Mouse (Mus musculus): ENCODE data around the gene Fam131a.
A peak's percentile ranks its signal among the peaks of the same experiment; 100 is the strongest.

The Fam131a gene

DNA sequence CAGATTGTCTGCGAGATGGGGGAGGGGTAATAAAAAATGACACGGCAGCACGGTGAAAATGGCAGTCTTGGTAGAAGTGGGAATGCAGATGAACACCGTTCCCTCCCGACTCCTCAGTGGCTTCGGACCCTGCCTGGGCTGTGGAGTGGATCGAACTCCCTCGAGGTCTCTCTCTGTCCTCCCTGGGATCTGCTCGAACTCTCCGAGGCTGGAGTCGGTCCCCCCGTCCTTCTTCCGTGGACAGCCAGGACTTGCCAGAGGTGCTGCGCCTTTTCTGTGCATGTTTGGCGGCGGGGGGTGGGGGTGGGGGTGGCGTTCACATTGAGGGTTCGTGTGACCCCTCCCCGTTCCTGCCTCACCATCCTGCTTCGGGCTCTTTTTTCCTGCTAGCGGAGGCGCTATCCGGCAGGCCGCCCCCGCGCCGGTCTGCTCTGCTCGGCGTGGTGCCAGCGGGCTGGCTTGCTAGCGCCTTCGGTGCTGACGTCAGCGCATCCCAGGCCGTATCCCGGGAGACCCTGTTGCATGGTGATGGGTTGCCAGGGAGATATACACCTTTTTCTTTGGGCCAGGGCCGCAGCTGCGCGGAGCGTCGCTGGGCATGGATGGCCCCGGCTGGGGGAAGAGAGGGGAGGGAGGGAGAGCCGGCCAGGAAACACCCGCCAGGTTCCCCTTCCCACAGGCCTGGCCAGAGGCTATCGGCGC lies 2.7 kb downstream of the Fam131a start:
- DNase-seq (ENCODE audit: extremely low read depth, insufficient read length, low spot score) = no peak

DNA sequence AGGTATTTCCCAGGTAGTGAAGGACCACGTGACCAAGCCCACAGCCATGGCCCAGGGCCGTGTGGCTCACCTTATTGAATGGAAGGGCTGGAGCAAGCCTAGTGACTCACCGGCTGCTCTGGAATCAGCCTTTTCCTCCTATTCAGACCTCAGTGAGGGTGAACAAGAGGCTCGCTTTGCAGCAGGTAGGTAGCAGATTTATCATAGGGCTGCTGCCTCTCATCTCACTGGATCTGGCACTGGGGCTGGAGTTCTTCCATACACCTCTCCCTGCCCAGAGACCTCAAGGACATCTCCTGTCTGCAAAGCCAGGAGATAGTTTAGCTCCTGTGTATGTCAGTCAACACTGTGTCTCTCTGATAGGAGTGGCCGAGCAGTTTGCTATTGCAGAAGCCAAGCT lies 6.2 kb downstream of the Fam131a start:
- no peak for DNase-seq (ENCODE audit: extremely low read depth, insufficient read length, low spot score)

DNA sequence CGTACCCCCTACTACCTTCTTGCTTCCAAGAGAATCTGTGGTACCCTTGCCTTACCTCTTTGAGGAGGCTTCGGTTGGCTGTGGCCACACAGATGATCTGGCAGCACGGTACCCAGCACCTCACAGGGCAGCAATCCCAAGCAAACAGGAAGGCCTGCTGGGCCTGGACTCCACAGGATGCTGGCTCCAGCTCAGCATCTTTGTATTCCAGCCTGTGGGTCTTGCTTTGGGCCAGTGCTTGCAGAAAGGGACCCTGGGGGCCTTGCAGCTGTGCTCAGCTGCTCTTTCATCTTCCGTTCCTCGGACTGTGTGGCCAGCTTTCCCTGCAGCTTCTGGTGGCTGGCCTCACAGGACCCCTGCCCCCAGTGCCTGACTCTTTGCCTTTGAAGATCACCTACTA lies 7.0 kb downstream of the Fam131a start:
- DNase-seq (ENCODE audit: extremely low read depth, insufficient read length, low spot score) = no peak

DNA sequence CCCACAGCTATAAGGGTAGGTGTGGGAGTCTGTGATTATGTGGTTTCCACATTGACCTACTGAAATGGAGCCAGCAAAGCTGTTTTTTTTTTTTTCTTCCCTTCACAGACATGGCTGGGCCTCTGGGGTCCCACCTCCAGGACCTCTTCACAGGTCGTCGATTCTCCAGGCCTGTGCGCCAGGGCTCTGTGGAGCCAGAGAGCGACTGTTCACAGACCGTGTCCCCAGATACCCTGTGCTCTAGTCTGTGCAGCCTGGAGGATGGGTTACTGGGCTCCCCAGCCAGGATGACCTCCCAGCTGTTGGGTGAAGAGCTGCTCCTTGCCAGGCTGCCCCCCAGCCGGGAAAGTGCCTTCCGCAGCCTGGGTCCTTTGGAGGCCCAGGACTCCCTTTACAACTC lies 8.3 kb downstream of the Fam131a start:
- DNase-seq (ENCODE audit: extremely low read depth, insufficient read length, low spot score) = no peak

DNA sequence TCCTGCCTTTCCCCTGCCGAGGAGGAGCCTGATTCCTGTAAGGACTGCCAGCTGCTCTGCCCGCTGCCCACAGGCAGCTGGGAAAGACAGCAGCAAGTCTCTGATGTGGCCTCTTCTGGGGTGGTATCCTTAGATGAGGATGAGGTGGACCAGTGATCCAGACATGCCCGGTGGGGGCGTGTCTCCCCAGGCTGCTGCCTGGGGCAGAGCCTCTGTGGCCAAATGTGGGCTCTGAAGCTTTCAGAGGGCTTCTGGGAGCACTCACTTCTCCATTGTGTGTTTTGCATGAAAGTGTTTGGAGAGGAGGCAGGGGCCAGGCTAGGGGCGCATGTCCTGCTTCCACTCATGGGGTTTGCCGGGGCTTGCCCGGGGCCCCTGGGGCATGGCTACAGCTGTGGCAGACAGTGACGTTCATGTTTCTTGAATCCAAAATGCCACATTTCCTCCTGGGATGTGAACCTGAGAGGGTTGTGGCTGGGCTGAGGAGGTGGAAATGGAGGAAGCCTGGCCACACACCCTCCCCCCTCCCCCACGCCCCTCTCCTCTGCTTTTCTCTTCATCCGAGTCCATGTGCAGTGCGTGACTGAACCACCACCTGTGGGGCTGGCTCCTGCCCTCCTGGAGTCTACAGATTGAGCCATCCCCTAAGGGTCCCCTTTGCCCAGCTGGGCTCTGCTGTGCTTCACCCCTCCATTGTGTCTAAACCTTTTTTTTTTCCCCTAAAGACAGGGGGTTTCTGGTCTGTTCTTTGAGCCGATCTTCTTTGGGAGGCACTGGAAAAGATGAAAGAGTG lies 8.9 kb downstream of the Fam131a start:
- DNase-seq (ENCODE audit: extremely low read depth, insufficient read length, low spot score) = no peak

DNA sequence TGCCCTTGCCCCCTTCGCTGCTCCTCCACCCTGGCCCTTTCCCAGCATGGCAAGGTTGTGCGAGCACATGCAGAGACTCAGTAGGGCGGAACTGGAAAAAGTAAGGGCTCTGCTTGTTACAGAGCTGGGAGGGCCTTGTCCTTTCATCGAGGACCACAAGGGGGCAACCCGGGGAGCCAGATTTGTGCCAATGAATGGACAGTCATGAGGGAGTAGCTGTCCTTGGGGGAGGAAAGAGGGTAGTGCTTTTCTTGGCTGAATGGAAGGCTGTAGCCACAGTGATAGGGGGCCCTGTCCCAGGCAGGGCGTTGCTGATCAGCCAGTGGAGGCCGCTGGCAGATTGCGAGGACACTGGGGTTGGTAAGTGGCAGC lies 9.5 kb downstream of the Fam131a start:
- peak; percentile 63 for DNase-seq (ENCODE audit: extremely low read depth, insufficient read length, low spot score)

DNA sequence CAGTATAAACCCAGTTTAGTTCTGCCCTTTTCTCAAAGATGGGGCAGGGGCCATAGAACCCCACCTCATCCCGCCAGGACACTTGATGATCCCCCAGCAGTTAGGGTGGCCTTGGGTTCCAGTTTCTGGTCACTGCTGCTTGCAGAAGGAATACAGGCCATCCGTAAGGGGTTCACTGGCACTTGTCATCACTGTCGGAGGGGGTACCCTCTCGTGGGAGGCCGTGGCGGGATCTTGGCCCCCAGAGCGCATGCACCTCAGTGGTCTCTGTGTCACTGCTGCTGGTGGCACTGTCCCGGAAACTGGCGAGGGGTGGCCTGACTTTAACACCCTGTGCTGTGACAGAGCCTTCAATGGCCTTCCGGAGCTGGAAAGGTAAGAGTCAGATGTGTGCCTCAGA lies 10.0 kb downstream of the Fam131a start:
- DNase-seq (ENCODE audit: extremely low read depth, insufficient read length, low spot score) = no peak

DNA sequence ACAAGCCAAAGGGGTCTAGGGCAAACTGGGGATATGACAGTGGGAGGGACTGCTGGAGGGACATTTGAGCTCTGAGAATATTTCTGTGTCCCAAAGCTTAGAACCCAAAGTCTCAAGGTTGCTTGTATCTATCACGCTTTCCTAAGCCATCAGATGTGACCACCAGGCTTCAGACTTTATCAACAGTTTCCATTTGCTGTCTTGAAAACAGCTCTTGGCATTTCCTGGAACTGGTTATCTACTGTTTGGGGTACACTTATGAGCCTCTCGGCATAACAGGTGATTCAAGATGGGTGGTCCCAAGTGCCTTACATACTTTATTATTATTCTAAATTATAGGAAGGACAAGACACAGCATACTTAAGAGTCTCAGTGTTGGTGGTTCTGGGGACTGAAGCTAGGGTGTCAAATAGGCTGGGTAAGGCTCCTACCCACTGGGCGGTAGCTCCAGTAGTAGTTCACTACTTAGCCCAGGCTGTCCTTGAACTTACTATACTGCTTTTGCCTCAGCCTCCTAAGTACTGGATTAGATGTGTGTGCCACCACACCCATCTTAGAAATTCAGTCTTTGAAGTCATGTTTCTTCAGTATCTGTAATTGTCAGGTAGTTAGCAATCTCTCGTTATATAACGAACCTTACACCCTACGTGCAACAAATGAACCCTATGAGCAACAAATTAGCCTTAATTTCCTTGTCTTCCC lies 10.8 kb downstream of the Fam131a start:
- DNase-seq (ENCODE audit: extremely low read depth, insufficient read length, low spot score) = no peak

DNA sequence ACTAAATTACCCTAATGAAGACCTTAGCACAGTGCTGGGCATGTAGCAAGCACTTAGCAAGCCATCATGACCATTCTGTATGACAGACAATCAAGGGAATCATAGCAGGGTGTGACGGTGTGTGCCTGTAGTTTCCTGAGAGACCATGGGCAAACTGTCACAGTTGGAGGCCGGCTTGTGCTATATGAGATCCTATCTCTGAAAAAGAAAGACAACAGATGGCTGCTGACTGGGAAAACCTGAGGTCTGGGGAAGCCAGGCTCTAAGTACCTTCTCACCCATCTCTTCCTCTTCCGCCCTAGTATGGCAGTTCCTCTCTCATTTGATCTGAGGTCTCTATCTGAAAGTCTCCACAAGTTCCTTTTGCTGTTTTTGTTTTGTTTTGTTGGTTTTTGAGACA lies 12.7 kb downstream of the Fam131a start:
- no peak for DNase-seq (ENCODE audit: extremely low read depth, insufficient read length, low spot score)

DNA sequence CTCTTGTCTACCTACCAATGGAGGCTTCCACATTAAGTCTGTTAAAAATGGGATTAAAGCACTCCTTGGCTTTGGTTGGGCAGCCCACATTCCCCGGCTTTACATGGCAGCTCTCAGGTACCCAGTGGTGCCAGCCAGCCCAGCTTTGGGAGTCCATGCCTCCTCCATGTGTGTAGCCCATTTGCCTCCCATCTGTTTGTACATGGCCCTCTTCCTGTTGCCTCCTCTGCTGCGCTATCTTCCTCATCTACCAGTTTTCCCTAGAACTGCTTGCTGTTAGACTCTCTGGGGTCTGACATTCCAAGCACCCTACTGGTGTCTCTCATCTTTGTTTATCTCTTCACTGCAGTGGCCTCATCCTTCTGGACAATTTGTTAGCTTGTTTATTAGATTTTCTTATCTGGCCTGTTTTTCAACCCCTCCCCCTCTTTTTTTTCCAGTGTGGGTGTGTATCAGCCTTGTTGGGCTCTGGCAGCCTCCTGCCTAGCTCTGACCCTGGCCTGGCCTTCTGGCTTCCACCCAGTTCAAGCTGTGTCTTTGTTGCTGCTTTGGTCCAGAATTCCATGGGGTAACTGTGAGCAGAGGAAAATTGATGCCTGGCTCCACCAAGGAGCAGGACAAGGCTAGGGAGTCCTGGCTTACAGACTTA lies 13.5 kb downstream of the Fam131a start:
- no peak for DNase-seq (ENCODE audit: extremely low read depth, insufficient read length, low spot score)

DNA sequence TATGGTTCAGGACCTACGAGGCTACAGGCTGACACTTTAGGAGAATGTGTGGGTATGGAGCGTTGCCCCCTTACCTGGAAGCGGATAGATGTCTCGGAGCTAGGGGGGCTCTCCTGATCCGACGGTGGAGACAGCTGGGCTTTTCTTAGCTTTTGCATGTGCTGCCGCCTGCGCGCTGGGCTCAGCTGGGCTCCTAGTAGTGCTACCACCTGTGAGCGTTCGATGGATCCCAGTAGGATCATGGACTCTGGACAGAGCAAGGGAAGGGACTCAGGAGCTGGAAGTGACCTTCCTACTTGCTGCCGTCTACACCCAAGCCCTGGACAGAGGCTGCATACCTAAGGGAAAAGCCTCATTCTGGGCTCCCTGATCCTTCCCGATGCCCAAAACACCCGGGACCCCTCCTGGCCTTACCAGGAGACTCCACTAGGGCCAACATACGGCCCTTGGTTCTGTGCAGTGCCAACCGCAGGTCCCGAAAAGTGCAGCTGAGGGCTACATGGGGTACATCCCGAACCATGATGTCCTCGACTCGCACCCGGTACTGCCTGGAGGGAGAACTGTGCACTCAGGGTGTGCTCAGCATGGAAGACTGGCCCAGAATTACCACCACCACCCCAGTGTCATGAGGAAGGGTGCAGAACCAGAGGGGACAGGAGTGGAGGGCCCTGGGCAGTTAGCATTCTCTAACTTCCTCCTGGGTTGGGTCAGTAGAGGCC lies 15.3 kb downstream of the Fam131a start:
- no peak for DNase-seq (ENCODE audit: extremely low read depth, insufficient read length, low spot score)

DNA sequence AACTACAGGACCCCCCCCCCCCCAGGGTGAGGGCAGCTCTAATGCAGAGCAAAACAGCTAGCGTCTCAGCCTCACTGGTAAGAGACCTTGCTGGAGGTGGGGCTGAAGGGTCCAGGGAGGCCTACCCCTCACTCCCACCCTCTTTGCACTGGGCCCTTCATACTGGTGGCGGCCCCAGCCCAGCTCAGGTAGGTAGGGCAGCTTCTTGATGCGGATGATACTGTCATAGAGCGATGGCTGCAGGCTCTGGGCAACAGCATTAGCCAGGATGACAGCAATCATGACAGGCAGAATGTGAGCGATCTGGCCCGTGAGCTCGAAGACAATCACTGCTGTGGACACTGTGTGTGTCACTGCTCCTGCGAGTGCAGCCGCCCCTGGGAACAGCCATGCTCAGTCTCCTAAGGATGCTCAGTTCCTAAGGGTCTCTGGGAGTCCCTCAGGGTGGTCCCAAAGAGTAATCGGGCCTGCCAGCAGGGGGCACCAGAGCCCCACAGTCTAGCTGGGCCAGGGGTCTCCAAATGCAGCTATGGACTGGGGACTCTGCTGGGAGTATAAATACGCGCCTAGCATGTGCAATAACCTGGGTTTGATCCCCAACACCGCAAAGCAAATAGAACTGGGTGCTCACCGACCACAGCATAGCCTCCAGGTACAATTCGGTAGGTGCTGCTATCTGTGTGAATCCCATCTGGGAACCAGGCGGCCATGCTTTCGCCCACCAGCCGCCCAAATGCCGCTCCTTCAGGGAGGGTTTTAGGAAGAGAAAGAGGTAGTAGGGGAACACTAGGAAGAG lies 16.1 kb downstream of the Fam131a start:
- no peak for DNase-seq (ENCODE audit: extremely low read depth, insufficient read length, low spot score)

DNA sequence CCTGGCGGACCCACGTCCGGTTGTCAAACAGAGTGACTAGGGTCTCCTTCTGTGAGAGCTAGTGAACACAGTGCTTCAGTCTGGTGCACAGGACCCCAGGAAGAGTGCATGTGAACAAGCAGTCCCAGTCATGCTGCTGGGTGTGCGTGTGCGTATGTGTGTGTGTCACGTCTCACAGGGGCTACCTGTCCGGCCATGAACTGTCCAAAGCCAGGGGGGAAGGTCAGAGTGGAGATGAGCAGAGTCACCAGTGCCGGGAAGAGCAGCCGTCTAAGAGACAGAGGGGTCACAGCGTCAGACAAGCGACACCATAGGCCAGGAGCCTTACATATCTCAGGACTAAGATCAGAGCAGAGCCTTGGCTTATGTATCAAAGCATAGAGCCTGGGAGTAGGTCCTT lies 17.3 kb downstream of the Fam131a start:
- no peak for DNase-seq (ENCODE audit: extremely low read depth, insufficient read length, low spot score)

DNA sequence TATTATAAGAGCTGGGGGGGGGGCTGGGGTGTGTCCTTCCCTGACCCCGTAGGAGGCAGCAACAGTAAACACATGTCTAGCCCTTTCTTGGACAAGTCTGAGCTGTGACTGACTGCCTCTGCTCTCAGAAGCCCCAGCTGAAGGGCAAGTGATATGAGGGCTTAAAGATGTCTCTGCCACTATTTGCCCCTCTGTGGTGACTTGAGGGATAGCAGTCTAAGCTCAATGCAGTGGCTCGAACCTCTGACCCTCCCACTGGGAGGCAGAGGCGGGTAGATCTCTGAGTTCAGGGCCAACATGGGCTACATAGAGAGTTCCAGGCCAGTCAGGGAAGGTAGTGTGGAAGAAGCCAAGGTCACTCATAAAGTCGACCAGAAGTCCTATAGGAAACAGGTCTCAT lies 17.8 kb downstream of the Fam131a start:
- DNase-seq (ENCODE audit: extremely low read depth, insufficient read length, low spot score) = no peak

DNA sequence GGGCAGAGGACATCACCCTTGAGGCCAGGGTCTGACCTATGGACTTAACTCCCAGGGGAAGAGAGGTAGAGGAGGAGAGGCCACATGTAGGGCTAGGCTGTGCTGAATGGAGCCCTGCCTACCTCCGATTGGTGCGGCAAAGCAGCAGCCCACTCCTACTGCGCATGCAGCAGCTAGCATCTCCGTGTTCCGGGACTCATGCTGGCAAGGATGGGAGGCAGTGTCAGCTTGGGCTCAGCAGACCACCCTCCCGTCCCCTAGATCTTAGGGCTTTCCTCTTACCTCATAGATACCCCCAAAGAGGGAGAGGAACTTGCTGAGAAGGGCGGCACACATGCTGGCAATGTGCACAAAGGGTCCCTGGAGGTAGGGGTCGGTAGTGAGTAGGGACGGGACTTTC lies 19.1 kb downstream of the Fam131a start:
- no peak for DNase-seq (ENCODE audit: extremely low read depth, insufficient read length, low spot score)

DNA sequence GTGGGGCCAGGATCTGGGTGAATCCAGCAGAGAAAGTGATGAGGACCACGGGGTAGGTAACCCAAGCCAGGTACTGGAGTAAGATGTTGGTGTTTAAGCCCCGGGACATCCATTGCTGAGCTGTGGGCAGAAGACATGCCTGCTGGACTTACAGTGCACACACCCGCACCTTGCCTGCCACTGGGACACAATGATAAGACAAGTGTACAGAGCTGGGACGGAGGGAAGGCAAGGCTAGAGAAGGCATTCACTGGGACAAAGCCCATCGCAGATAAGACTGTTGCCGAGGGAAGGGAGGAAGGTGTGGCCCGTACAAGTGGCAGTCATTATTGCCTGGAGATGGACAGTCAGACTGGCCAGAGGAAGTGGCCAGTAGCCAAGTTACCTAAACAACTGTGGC lies 19.8 kb downstream of the Fam131a start:
- DNase-seq (ENCODE audit: extremely low read depth, insufficient read length, low spot score) = no peak

DNA sequence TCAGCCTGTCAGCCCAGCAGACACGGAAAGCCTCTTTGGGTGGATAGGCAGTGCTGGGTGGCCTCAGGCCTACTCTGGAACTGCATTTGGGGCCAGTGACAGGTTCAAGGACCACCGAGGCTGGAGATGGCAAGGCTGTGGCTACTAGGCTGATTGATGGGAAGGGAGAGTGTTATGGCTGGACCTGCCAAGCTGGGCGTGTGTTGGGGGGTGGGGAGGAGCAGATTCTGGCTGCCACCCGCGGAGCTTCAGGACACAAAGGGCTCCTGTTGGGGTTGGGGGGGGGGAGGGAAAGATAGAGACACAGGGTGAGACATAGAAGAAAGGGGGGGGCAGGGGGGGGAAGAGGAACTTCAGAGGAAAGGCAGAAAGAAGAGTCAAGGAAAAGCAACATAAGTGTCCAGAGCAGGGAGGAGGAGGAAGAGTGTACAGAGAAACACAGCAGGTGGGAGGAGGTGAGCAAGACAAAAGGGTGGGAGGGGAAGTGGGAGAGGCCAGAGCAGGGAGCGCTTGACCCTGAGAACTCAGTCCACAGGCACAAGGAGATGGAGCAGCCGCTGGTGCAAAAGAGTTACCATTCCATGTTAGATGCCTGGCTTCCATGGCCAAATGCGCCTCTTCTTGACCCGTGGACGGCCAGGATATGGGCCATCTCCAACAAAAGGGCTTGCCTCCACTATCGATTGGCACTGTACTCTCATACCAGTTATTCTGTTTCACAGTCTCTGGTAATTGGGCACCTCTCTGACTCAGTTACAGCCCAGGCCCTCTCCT lies 21.5 kb downstream of the Fam131a start:
- DNase-seq (ENCODE audit: extremely low read depth, insufficient read length, low spot score) = no peak

DNA sequence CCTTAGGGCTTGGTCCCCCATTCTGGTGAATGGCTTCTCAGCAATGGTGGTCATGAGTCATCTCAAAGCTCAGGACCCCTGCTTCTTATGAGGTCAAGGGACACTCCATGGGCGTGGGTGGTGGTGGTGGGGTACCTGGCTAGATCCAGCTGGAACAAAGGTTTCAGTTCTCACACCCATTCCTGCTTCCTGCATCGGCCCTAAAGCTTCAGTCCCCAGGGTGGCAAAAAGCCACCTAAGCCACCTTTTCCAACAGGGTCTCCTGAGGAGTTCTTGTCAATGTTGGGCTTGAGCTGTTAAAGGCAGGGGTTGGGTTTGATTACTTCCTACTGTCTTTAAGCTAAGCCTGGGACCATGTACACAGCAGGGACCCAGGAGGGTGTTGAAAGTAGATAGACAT lies 22.1 kb downstream of the Fam131a start:
- DNase-seq (ENCODE audit: extremely low read depth, insufficient read length, low spot score) = no peak

DNA sequence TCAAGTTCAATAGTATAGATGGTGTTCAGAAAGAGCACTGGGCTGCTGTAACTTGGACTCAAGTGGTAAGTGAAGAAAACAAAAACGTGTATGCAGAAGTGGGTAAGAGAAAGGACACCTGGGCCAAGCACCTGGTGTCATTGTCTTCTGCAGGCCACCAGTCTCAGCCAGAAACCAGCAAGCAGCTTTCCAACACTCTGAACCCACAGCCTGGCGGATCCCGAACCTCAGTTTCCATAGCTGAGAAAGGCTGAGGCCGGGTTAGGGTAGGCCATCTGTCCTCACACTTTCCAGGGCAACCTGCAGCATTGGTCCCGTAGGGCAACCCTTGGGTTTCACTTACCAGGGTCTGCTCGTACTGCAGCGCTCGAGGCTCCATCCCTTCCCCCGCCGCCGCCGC lies 22.5 kb downstream of the Fam131a start:
- DNase-seq (ENCODE audit: extremely low read depth, insufficient read length, low spot score) = no peak
